Mouse (Mus musculus) midbrain, embryonic 12.5 days (tissue): ENCODE data around the gene Padi1. TPM values are rescaled to one million over a fixed set of nuclear protein-coding genes. Genes with fewer than 3 reads are reported as not detected.

Experiments
- ATAC-seq: fragments of 200-750 bp; cut with Nextera tagmentation; 2 replicates; pipeline ENCODE4 v1.8.0; 2017; ENCODE audit warnings: low read depth, moderate TSS enrichment, moderate library complexity; ENCODE audit not compliant: low FRiP score
- H3K27ac ChIP-seq: fragments of 300-500 bp; sonication (generic); replicated peaks from 2 replicates; pipeline ENCODE4 v1.5.1; 2016; ENCODE audit warnings: mild to moderate bottlenecking
- H3K27me3 ChIP-seq: fragments of 300-500 bp; sonication (generic); 2 replicates; pipeline ENCODE4 v1.6.1; 2016; ENCODE audit warnings: mild to moderate bottlenecking
- H3K36me3 ChIP-seq: fragments of 300-500 bp; sonication (generic); 2 replicates; pipeline ENCODE4 v1.6.1; 2016
- H3K4me1 ChIP-seq: fragments of 300-500 bp; sonication (generic); 2 replicates; pipeline ENCODE4 v1.6.1; 2016
- H3K4me2 ChIP-seq: fragments of 300-500 bp; sonication (generic); replicated peaks from 2 replicates; pipeline ENCODE4 v1.6.1; 2016; ENCODE audit warnings: mild to moderate bottlenecking, moderate library complexity
- H3K4me3 ChIP-seq: fragments of 300-500 bp; sonication (generic); 2 replicates; pipeline ENCODE4 v1.5.1; 2016; ENCODE audit warnings: mild to moderate bottlenecking
- H3K9ac ChIP-seq: fragments of 300-500 bp; sonication (generic); replicated peaks from 2 replicates; pipeline ENCODE4 v1.6.1; 2016; ENCODE audit warnings: mild to moderate bottlenecking, moderate library complexity
- H3K9me3 ChIP-seq: fragments of 300-500 bp; sonication (generic); 2 replicates; pipeline ENCODE4 v1.6.1; 2016; ENCODE audit warnings: mild to moderate bottlenecking
- WGBS: fragments of 180-500 bp; shearing (Covaris S2); methylation state at CpG from one replicate; pipeline ENCODE4 v1.1.7; 2016; 5-methylcytosine and 5-hydroxymethylcytosine counted together
- polyA plus RNA-seq: library from polyadenylated mRNA; unstranded; fragments of >200 nt; fragmentation: Nextera tagmentation; extraction: Ambion mirVana; gene quantifications from 2 replicates; pipeline ENCODE4 v1.2.1, GENCODE M21; 2016

The Padi1 gene
- polyA plus RNA-seq, result 0.06 TPM in 1 of 2 replicates, not detected in the other

DNA sequence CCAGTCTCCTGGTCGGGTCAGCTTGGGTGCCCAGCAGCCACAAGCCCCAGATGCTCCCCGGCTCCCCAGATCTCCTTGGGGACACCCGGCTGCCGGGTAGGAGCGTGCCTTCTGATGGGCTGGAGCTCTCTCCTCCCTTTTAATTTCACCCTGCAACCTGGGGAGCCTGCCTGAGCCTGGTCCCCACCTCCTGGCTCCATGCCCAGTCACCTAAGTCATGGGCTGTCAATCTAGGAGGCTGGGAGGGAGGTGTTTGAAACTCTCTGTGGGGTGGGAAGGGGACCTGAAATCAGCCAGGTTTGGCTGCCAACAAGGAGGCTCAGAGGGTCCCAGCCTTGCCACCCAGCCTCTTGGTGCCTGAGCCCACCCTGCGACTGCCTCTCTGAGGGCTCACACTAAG lies at the start of gene Padi1:
Padi1 (minus strand) TSS at position 113 of the 400 bp plus-strand sequence.
- H3K27ac ChIP-seq, result no peak within 1 kb of the TSS
- no peak for ATAC-seq
- H3K9me3 ChIP-seq, result no peaks in the 10 kb centered on the region
- peaks cover 17% of the 10 kb centered on the region for H3K4me1 ChIP-seq
- 79% methylated on average over 6 of the region's 6 CpGs for WGBS
- H3K27me3 ChIP-seq, result 0 out of 2 replicates have a peak, but pooled peaks cover 2% of the 10 kb centered on the region
- no peak within 1 kb of the TSS for H3K9ac ChIP-seq
- no peaks in the 10 kb centered on the region for H3K36me3 ChIP-seq
- H3K4me3 ChIP-seq, result no peak within 1 kb of the TSS
- H3K4me2 ChIP-seq, result no peak within 1 kb of the TSS

DNA sequence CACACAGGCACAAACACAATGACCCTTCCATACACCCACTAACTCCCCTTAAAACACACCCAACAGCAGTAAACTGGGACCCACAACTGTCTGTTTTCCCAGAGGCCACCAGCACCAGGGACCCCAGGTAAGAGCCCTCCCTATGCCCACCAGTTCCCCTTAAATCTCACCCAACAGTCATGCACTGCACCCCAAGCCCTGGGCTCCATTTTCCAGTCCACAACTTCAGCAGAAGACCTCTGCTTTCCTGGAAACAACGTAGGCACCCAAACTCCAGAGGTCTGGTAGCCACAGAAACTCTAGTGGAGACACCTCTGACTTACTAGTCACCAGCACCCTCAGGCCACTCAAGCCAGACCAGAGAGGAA lies 46.6 kb upstream of the Padi1 start:
- peaks cover 14% of the 10 kb centered on the region; the same call in 1 of the 2 replicates for H3K9me3 ChIP-seq
- ATAC-seq, result no peak
- no peak overlapping the region for H3K4me3 ChIP-seq
- 74% methylated on average over 1 of the region's 1 CpGs for WGBS
- no peaks in the 10 kb centered on the region for H3K27me3 ChIP-seq
- H3K36me3 ChIP-seq, result no peaks in the 10 kb centered on the region
- no peak overlapping the region for H3K27ac ChIP-seq
- no peaks in the 10 kb centered on the region for H3K4me1 ChIP-seq
- H3K9ac ChIP-seq, result no peak overlapping the region
- no peak overlapping the region for H3K4me2 ChIP-seq

GRCm38 (mm10) chr4:140891525-140892162 lies 46.1 kb upstream of the Padi1 start:
- Histone ChIP-seq H3K9ac (no peak overlapping the region), H3K4me1 (no peaks in the 10 kb centered on the region), H3K9me3 (peaks cover 14% of the 10 kb centered on the region; the same call in 1 of the 2 replicates), H3K27me3 (no peaks in the 10 kb centered on the region), H3K4me3 (no peak overlapping the region), H3K4me2 (no peak overlapping the region), H3K36me3 (no peaks in the 10 kb centered on the region), H3K27ac (no peak overlapping the region)
- ATAC-seq, result no peak
- 94% methylated on average over 14 of the region's 14 CpGs for WGBS

GRCm38 (mm10) chr4:140883852-140884251 lies 38.3 kb upstream of the Padi1 start:
- 52% methylated on average over 4 of the region's 4 CpGs for WGBS

DNA sequence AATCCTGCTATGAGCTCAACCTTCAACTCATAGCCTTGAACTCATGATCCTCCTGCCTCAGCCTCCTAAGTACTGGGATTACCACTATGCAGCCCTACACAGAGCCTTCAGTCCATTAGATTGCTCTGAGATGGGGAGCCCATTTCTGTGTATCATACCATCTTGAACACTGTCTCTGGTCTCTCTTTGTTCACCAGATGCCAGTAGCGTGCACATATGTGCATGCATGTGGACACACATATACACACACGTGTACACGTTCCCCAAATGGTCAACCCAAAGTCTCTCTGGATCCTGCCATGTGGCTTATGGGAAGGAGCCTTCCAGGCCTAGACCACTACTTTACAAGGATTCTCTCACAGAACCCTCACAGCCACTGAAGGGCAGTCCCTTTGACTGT lies 37.4 kb upstream of the Padi1 start:
- Histone ChIP-seq H3K9me3 (peaks cover 8% of the 10 kb centered on the region), H3K36me3 (no peaks in the 10 kb centered on the region), H3K4me1 (peaks cover 3% of the 10 kb centered on the region; the same call in 1 of the 2 replicates), H3K27ac (no peak overlapping the region), H3K4me3 (no peak overlapping the region), H3K9ac (no peak overlapping the region), H3K4me2 (no peak overlapping the region), H3K27me3 (no peaks in the 10 kb centered on the region)
- WGBS, result 93% methylated on average over 3 of the region's 3 CpGs
- ATAC-seq, result no peak

More at GRCm38 (mm10) chr4:140883852-140884251, 38.3 kb upstream of the Padi1 start:
- ATAC-seq, result no peak
- no peak overlapping the region for H3K4me2 ChIP-seq
- H3K27ac ChIP-seq, result no peak overlapping the region
- no peaks in the 10 kb centered on the region for H3K27me3 ChIP-seq
- peaks cover 3% of the 10 kb centered on the region; the same call in 1 of the 2 replicates for H3K4me1 ChIP-seq
- no peak overlapping the region for H3K4me3 ChIP-seq
- H3K9ac ChIP-seq, result no peak overlapping the region
- peaks cover 8% of the 10 kb centered on the region for H3K9me3 ChIP-seq
- no peaks in the 10 kb centered on the region for H3K36me3 ChIP-seq

- Histone ChIP-seq H3K4me3 (no peak overlapping the region), H3K4me2 (no peak overlapping the region), H3K36me3 (no peaks in the 10 kb centered on the region), H3K27ac (no peak overlapping the region), H3K9ac (no peak overlapping the region), H3K9me3 (peaks cover 8% of the 10 kb centered on the region), H3K27me3 (no peaks in the 10 kb centered on the region), H3K4me1 (peaks cover 3% of the 10 kb centered on the region; the same call in 1 of the 2 replicates)
- WGBS, result 62% methylated on average over 4 of the region's 4 CpGs
- ATAC-seq, result no peak
Observed at GRCm38 (mm10) chr4:140882365-140882764, 36.8 kb upstream of the Padi1 start.

- Histone ChIP-seq H3K9me3 (peaks cover 8% of the 10 kb centered on the region), H3K4me3 (no peak overlapping the region), H3K36me3 (no peaks in the 10 kb centered on the region), H3K27ac (no peak overlapping the region), H3K9ac (no peak overlapping the region), H3K27me3 (no peaks in the 10 kb centered on the region), H3K4me2 (no peak overlapping the region), H3K4me1 (peaks cover 3% of the 10 kb centered on the region; the same call in 1 of the 2 replicates)
- ATAC-seq, result no peak
- 93% methylated on average over 13 of the region's 13 CpGs for WGBS
Observed at GRCm38 (mm10) chr4:140881771-140882170, 36.2 kb upstream of the Padi1 start.

- WGBS, result 86% methylated on average over 8 of the region's 8 CpGs
- peaks cover 8% of the 10 kb centered on the region for H3K9me3 ChIP-seq
- no peaks in the 10 kb centered on the region for H3K36me3 ChIP-seq
- no peaks in the 10 kb centered on the region for H3K27me3 ChIP-seq
- H3K27ac ChIP-seq, result no peak overlapping the region
- no peak overlapping the region for H3K4me2 ChIP-seq
- ATAC-seq, result no peak
- peaks cover 3% of the 10 kb centered on the region; the same call in 1 of the 2 replicates for H3K4me1 ChIP-seq
- no peak overlapping the region for H3K9ac ChIP-seq
- H3K4me3 ChIP-seq, result no peak overlapping the region
Observed at GRCm38 (mm10) chr4:140881026-140881670, 35.6 kb upstream of the Padi1 start.

GRCm38 (mm10) chr4:140880207-140880606 lies 34.6 kb upstream of the Padi1 start:
- Histone ChIP-seq H3K36me3 (no peaks in the 10 kb centered on the region), H3K4me1 (peaks cover 3% of the 10 kb centered on the region; the same call in 1 of the 2 replicates), H3K9me3 (peaks cover 8% of the 10 kb centered on the region), H3K4me3 (no peak overlapping the region), H3K9ac (no peak overlapping the region), H3K27me3 (no peaks in the 10 kb centered on the region), H3K27ac (no peak overlapping the region), H3K4me2 (no peak overlapping the region)
- no peak for ATAC-seq
- WGBS, result 84% methylated on average over 3 of the region's 3 CpGs

DNA sequence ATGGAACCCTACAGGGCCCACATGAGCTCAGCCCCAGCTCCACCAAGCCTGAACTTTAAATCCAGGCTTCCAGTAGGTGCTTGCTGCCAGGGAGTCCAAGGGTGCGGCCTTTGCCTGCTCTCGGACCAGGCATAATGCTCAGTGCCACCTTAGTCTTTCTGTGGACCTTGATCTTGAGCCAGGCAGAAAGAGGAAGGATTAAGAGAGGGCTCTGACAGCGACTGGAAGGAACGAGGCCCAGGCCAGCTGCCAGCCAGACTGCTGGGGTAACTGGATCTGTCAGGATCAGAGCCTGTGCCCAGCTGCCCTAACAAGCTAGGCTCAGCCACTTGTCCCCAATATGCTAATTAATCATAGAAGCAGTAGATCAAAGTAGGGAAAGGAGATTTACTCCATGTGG lies 34.2 kb upstream of the Padi1 start:
- 58% methylated on average over 4 of the region's 4 CpGs for WGBS
- no peak for ATAC-seq
- Histone ChIP-seq H3K36me3 (no peaks in the 10 kb centered on the region), H3K9me3 (peaks cover 8% of the 10 kb centered on the region), H3K27me3 (no peaks in the 10 kb centered on the region), H3K27ac (no peak overlapping the region), H3K4me1 (peaks cover 3% of the 10 kb centered on the region; the same call in 1 of the 2 replicates), H3K4me3 (no peak overlapping the region), H3K4me2 (no peak overlapping the region), H3K9ac (no peak overlapping the region)

DNA sequence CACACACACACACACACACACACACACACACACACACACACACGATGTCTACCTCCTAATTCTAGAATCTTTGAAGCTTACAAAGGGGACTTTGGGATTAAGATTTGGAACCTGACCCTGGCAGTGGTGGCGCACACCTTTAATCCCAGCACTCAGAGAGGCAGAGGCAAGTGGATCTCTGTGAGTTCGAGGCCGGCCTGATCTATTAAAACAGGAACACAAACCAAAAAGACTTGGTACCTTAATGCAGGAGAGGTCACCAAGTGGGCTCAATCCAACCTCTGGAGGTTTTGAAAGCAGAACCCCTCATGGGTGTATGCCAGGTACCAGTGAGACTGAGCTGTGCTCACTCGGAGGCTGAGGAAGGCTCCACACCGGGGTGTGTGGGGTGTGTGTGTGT lies 33.5 kb upstream of the Padi1 start:
- no peak for ATAC-seq
- peaks cover 3% of the 10 kb centered on the region; the same call in 1 of the 2 replicates for H3K4me1 ChIP-seq
- H3K27ac ChIP-seq, result no peak overlapping the region
- no peak overlapping the region for H3K4me3 ChIP-seq
- no peak overlapping the region for H3K9ac ChIP-seq
- WGBS, result 88% methylated on average over 6 of the region's 6 CpGs
- peaks cover 8% of the 10 kb centered on the region for H3K9me3 ChIP-seq
- no peaks in the 10 kb centered on the region for H3K36me3 ChIP-seq
- no peak overlapping the region for H3K4me2 ChIP-seq
- H3K27me3 ChIP-seq, result no peaks in the 10 kb centered on the region

DNA sequence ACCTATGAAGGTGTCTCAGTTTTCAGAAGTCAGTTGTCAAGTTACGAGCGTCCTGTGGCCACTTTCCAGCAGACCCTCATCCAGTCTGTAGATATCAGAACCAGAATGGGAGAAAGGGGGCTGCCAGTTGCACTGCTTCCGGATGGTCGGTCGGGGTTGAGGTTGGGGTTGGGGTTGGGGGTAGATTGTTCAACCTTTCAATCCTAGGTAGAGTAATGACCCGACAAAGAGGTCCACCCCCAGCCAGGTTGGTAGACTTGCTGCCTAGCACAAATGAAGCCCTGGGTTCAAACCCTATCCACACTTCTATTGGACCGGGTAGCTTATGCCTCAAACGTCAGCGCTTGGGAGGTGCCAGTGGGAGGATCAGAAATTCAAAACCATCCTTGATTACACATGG lies 33.1 kb upstream of the Padi1 start:
- peaks cover 3% of the 10 kb centered on the region; the same call in 1 of the 2 replicates for H3K4me1 ChIP-seq
- no peaks in the 10 kb centered on the region for H3K36me3 ChIP-seq
- no peak overlapping the region for H3K9ac ChIP-seq
- H3K4me3 ChIP-seq, result no peak overlapping the region
- H3K9me3 ChIP-seq, result peaks cover 8% of the 10 kb centered on the region
- no peaks in the 10 kb centered on the region for H3K27me3 ChIP-seq
- no peak overlapping the region for H3K27ac ChIP-seq
- WGBS, result 91% methylated on average over 9 of the region's 9 CpGs
- no peak overlapping the region for H3K4me2 ChIP-seq
- ATAC-seq, result no peak
